Mouse (Mus musculus): ENCODE data around the gene St3gal4.

The St3gal4 gene

GRCm38 (mm10) chr9:35004113-35004512 lies 115.0 kb downstream of the St3gal4 start:
- DNase-seq (ENCODE audit: low spot score in 2 of 2) = no peak

DNA sequence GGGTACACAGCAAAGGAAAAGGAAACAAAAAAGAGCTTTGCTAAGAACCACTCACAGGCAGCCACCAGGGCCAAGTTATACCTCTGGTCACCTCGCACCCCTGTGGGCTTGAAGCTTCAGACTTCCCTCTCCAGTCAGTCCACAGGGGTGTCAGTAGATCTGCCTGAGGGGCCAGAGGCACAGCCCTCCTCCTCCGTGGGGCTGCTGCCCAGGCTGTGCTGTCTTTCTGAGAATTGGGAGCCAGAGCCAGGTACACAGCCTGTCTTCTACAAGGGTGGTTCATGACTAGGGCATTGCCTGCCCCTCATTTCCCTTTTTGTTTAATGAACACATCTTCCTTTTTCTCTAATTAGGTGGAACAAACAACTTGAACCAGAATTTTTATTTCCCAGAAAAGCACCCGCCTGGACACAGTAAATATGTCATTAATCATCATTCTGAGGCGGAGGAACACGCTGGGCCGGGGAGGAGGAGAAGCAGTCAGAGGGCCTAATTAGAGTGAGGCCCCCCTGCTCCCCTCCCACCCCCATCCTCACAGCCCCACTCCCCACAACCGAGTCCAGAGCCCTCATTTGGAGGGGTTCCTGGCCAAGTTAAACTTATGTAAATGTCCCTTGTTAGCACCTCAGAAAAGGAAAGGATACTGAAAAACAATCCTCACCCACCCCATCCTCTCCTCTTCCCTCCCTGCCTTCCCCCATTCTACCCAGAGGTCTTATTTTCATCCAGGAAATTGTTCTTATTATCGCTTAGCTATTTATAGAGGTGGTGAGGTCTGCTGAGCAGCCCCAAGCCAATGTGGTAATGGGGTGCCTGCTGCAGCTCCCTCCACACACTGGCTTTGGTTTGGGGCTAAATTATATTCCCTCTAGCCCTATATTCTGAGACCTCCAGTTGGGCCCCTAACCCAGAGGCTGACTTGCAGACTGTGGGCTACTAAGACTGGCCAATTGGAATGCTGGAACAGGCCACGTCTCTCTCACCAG lies 120.9 kb downstream of the St3gal4 start:
- DNase-seq (ENCODE audit: low spot score in 2 of 2) = no peak

Measured in left cerebral cortex, adult 9 months (tissue).